In the genomic region with DNA sequence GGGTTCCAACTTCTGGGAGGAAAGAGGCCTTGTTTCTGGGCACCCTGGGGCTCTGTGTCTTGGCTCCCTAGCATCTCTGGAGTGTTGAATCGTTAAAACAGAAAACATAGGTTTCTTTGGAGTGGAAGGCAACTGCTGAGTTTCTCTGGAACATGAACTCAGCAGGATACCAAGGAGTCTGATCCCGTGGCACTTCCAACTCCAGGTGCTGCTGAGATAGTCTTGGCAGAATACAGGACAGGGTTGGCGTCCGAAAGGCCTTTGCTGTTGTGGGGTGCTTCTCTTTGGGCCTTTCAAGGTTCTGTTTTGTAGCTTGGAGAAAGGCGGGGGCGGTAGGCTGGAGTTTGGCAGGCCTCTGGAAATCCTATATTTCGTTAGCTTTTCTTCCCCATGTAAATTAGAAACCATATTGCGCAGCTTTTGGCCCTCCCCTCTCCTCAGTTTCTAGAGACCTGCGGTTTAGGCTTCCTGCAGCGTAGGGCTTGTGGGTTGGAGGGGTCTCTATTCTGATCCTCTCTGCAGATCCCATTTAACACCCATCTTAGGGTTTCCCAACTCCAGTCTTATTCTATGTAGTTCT, we compare ENCODE assay signal across 11 mouse cellular contexts. TPM values are rescaled to one million over a fixed set of nuclear protein-coding genes. Genes with fewer than 3 reads are reported as not detected.
A peak's percentile ranks its signal among the peaks of the same experiment; 100 is the strongest.
DNase-seq lines count a peak whose midpoint lies in the region; ATAC-seq and TF ChIP-seq lines count a peak whose summit lies in the region.
"Had no signal": no experiment of that assay in that cellular context is flagged by ENCODE, and none has a peak within 500 bp of the region (broad histone marks: within the 10 kb centered on the region; RNA-seq: fewer than 3 reads in every experiment).

No protein-coding gene starts in this region.

- H3K9ac ChIP-seq in lung, embryonic 14.5 days, result no peak overlapping the region
- H3K9ac ChIP-seq in forebrain, embryonic 14.5 days (ENCODE audit: low read length), result peak overlapping the region; percentile 85
- H3K9ac ChIP-seq in hindbrain, embryonic 16.5 days (ENCODE audit: low read depth, low read length), result peak overlapping the region; percentile 61
- H3K9ac ChIP-seq: kidney, embryonic 15.5 days had no signal

- no peak for ATAC-seq in lung, embryonic 14.5 days (ENCODE audit: insufficient read depth)
- no peak for ATAC-seq in forebrain, embryonic 14.5 days
- ATAC-seq in hindbrain, embryonic 16.5 days, result no peak

- no peak overlapping the region for H3K4me2 ChIP-seq in lung, embryonic 14.5 days
- peak overlapping the region; percentile 55 for H3K4me2 ChIP-seq in forebrain, embryonic 14.5 days (ENCODE audit: low read length)
- H3K4me2 ChIP-seq in hindbrain, embryonic 16.5 days (ENCODE audit: low read length), result peak overlapping the region; percentile 52
- H3K4me2 ChIP-seq: kidney, embryonic 15.5 days; liver, embryonic 11.5 days had no signal

- H3K4me1 ChIP-seq in lung, embryonic 14.5 days (ENCODE audit: insufficient read depth), result no peaks in the 10 kb centered on the region
- no peaks in the 10 kb centered on the region for H3K4me1 ChIP-seq in forebrain, embryonic 14.5 days (ENCODE audit: control insufficient read depth, insufficient read depth, low read length)
- peaks cover 11% of the 10 kb centered on the region for H3K4me1 ChIP-seq in hindbrain, embryonic 16.5 days (ENCODE audit: control insufficient read depth, insufficient read depth, low read depth, low read length)

- 7% methylated on average over 10 of the region's 10 CpGs for WGBS in lung, embryonic 14.5 days
- WGBS in forebrain, embryonic 14.5 days, result 5% methylated on average over 10 of the region's 10 CpGs
- WGBS in hindbrain, embryonic 16.5 days, result 5% methylated on average over 10 of the region's 10 CpGs

- peak; percentile 13 for DNase-seq in lung, embryonic 14.5 days
- no peak for DNase-seq in lung, postnatal 36 days
- DNase-seq in forebrain, embryonic 14.5 days (ENCODE audit: low spot score), result no peak
- peak; percentile 74 for DNase-seq in retina, postnatal 1 day
- no peak for DNase-seq in ovary, postnatal 10 days (ENCODE audit: low spot score)
- no peak for DNase-seq in frontal cortex, postnatal 10 days (ENCODE audit: low spot score in 2 of 2)

- no peak for TF ChIP-seq CTCF in lung, embryonic 14.5 days (IDR thresholded peaks at IDR 0.05; ENCODE audit: low read depth)

- H3K4me3 ChIP-seq in lung, embryonic 14.5 days (ENCODE audit: low read depth, low read length), result no peak overlapping the region
- H3K4me3 ChIP-seq in forebrain, embryonic 14.5 days (ENCODE audit: low read depth, low read length), result peak overlapping the region; percentile 47
- H3K4me3 ChIP-seq in hindbrain, embryonic 16.5 days (ENCODE audit: low read length), result peak overlapping the region; percentile 48
- H3K4me3 ChIP-seq: kidney, embryonic 15.5 days; myocyte had no signal

- H3K27ac ChIP-seq in lung, embryonic 14.5 days (ENCODE audit: low read depth), result no peak overlapping the region
- peak overlapping the region; percentile 74; the same call in 1 of the 2 replicates for H3K27ac ChIP-seq in forebrain, embryonic 14.5 days (ENCODE audit: low read depth, low read length)
- H3K27ac ChIP-seq in hindbrain, embryonic 16.5 days (ENCODE audit: low read depth, low read length), result peak overlapping the region; percentile 81; the same call in 1 of the 2 replicates
- H3K27ac ChIP-seq: kidney, embryonic 15.5 days had no signal

- H3K36me3 ChIP-seq in lung, embryonic 14.5 days (ENCODE audit: insufficient read depth), result no peaks in the 10 kb centered on the region
- H3K36me3 ChIP-seq in forebrain, embryonic 14.5 days (ENCODE audit: control insufficient read depth, insufficient read depth, low read length), result 0 out of 2 replicates have a peak, but pooled peaks cover 4% of the 10 kb centered on the region
- H3K36me3 ChIP-seq in hindbrain, embryonic 16.5 days (ENCODE audit: control insufficient read depth, insufficient read depth, low read length), result no peaks in the 10 kb centered on the region
- H3K36me3 ChIP-seq: kidney, embryonic 15.5 days had no signal

- peaks cover 100% of the 10 kb centered on the region for H3K27me3 ChIP-seq in lung, embryonic 14.5 days (ENCODE audit: insufficient read depth, low read length)
- H3K27me3 ChIP-seq in forebrain, embryonic 14.5 days (replicated peaks; ENCODE audit: control insufficient read depth, insufficient read depth, low read length), result peaks cover 81% of the 10 kb centered on the region
- H3K27me3 ChIP-seq in hindbrain, embryonic 16.5 days (replicated peaks; ENCODE audit: control insufficient read depth, insufficient read depth, low read length), result peaks cover 33% of the 10 kb centered on the region

- H3K9me3 ChIP-seq in lung, embryonic 14.5 days (ENCODE audit: low read depth, low read length), result no peaks in the 10 kb centered on the region
- H3K9me3 ChIP-seq in forebrain, embryonic 14.5 days (replicated peaks; ENCODE audit: control insufficient read depth, low read length), result no peaks in the 10 kb centered on the region
- no peaks in the 10 kb centered on the region for H3K9me3 ChIP-seq in hindbrain, embryonic 16.5 days (ENCODE audit: control insufficient read depth, low read length)
- H3K9me3 ChIP-seq: kidney, embryonic 15.5 days had no signal

RNA-seq across cellular contexts. Expression of a gene that starts 2.2 kb away (rescaled TPM):
- polyA plus RNA-seq in lung, embryonic 14.5 days (2014; fragmentation: Nextera tagmentation; extraction: Ambion mirVana), result not detected in 2 replicates
- 4.6 and 6.4 TPM in 2 replicates for polyA plus RNA-seq in forebrain, embryonic 14.5 days (2014; fragmentation: Nextera tagmentation; extraction: Ambion mirVana)
- 10.4 and 15.0 TPM in 2 replicates for polyA plus RNA-seq in hindbrain, embryonic 16.5 days (2015; fragmentation: Nextera tagmentation; extraction: Ambion mirVana)
- polyA plus RNA-seq: myocyte; stomach, embryonic 16.5 days had no signal

RNA-seq across cellular contexts. Expression of a gene that starts 11.9 kb away (rescaled TPM):
- polyA plus RNA-seq in lung, embryonic 14.5 days (2014; fragmentation: Nextera tagmentation; extraction: Ambion mirVana), result 12.5 and 15.5 TPM in 2 replicates
- polyA plus RNA-seq in forebrain, embryonic 14.5 days (2014; fragmentation: Nextera tagmentation; extraction: Ambion mirVana), result 10.4 and 12.8 TPM in 2 replicates
- polyA plus RNA-seq in hindbrain, embryonic 16.5 days (2015; fragmentation: Nextera tagmentation; extraction: Ambion mirVana), result 6.2 and 12.0 TPM in 2 replicates

RNA-seq across cellular contexts. Expression of a gene that starts 52.4 kb away (rescaled TPM):
- 16.3 and 17.6 TPM in 2 replicates for polyA plus RNA-seq in lung, embryonic 14.5 days (2014; fragmentation: Nextera tagmentation; extraction: Ambion mirVana)
- polyA plus RNA-seq in forebrain, embryonic 14.5 days (2014; fragmentation: Nextera tagmentation; extraction: Ambion mirVana), result 12.4 and 18.4 TPM in 2 replicates
- 26.4 and 27.2 TPM in 2 replicates for polyA plus RNA-seq in hindbrain, embryonic 16.5 days (2015; fragmentation: Nextera tagmentation; extraction: Ambion mirVana)

Comparison
In these comparisons a context has a peak if more than half of its experiments do, and no peak if none do; other contexts are left out.
1. DNase-seq: peak in lung, embryonic 14.5 days (single experiment) and retina, postnatal 1 day (single experiment); none in lung, postnatal 36 days (single experiment), forebrain, embryonic 14.5 days (single experiment), ovary, postnatal 10 days (single experiment) and frontal cortex, postnatal 10 days (0 of 2).